Mouse (Mus musculus) intestine, embryonic 14.5 days (tissue): Measurements from ENCODE around the gene Fcgrt. TPM values are rescaled to one million over a fixed set of nuclear protein-coding genes. Genes with fewer than 3 reads are reported as not detected.
A peak's percentile ranks its signal among the peaks of the same experiment; 100 is the strongest.
"Not testable (repeated sequence)": the region's sequence is repeated elsewhere in the genome, so short reads cannot be mapped to it uniquely, and the experiment has no call there.

Experiments
- ATAC-seq: fragments of 200-750 bp; cut with Nextera tagmentation; replicated peaks from 2 replicates; pipeline ENCODE4 v1.8.0; 2017; ENCODE audit warnings: low read depth, moderate number of reproducible peaks, moderate TSS enrichment, moderate library complexity; ENCODE audit not compliant: low FRiP score, low TSS enrichment
- DNase-seq: peaks from one replicate; pipeline ENCODE4 v3.0.0-alpha.2; 2018; ENCODE audit warnings: low spot score
- H3K27ac ChIP-seq: fragments of 300-500 bp; sonication (generic); 2 replicates; pipeline ENCODE4 v1.5.1; 2014; ENCODE audit warnings: low read depth, mild to moderate bottlenecking, control low read depth
- H3K27me3 ChIP-seq: fragments of 300-500 bp; sonication (generic); replicated peaks from 2 replicates; pipeline ENCODE4 v1.6.1; 2014; ENCODE audit warnings: low read length, control low read depth; ENCODE audit not compliant: control insufficient read depth, insufficient read depth
- H3K36me3 ChIP-seq: fragments of 300-500 bp; sonication (generic); 2 replicates; pipeline ENCODE4 v1.6.1; 2014; ENCODE audit warnings: low read length, control low read depth; ENCODE audit not compliant: control insufficient read depth, insufficient read depth
- H3K4me1 ChIP-seq: fragments of 300-500 bp; sonication (generic); replicated peaks from 2 replicates; pipeline ENCODE4 v1.6.1; 2014; ENCODE audit warnings: low read length, control low read depth, mixed read lengths; ENCODE audit not compliant: control insufficient read depth, insufficient read depth
- H3K4me2 ChIP-seq: fragments of 300-500 bp; sonication (generic); 2 replicates; pipeline ENCODE4 v1.6.1; 2014; ENCODE audit warnings: low read length
- H3K4me3 ChIP-seq: fragments of 300-500 bp; sonication (generic); 2 replicates; pipeline ENCODE4 v1.5.1; 2014; ENCODE audit warnings: low read depth, low read length, control low read depth, mixed read lengths
- H3K9ac ChIP-seq: fragments of 300-500 bp; sonication (generic); 2 replicates; pipeline ENCODE4 v1.6.1; 2014; ENCODE audit warnings: mild to moderate bottlenecking, low read length
- H3K9me3 ChIP-seq: fragments of 300-500 bp; sonication (generic); 2 replicates; pipeline ENCODE4 v1.6.1; 2016; ENCODE audit warnings: low read length, control low read depth; ENCODE audit not compliant: control insufficient read depth
- WGBS: fragments of 180-500 bp; shearing (Covaris S2); extraction: QIAGEN DNeasy Blood & Tissue Kit; methylation state at CpG from one replicate; pipeline ENCODE4 v1.1.7; 2014; 5-methylcytosine and 5-hydroxymethylcytosine counted together
- polyA plus RNA-seq: library from polyadenylated mRNA; unstranded; fragments of >200 nt; fragmentation: Nextera tagmentation; extraction: Ambion mirVana; gene quantifications from 2 replicates; pipeline ENCODE4 v1.2.1, GENCODE M21; 2014

The Fcgrt gene
- polyA plus RNA-seq, 1 experiment from 2014 or later: 64.1 TPM

DNA sequence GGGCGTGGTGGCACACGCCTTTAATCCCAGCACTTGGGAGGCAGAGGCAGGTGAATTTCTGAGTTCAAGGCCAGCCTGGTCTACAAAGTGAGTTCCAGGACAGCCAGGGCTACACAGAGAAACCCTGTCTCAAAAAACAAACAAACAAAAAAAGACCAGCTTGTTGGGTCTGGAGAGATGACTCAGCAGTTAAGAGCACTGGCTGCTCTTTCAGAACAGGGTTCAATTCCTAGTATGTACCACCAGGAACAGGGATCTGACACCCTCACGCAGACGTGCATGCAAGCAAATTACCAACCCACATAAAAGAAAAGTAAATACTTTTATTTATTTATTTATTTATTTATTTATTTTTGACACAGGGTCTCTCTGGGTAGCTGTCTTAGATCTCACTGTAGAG lies 6.4 kb upstream of the Fcgrt start:
- not testable (repeated sequence) for H3K27ac ChIP-seq, DNase-seq, H3K4me2 ChIP-seq, H3K36me3 ChIP-seq, H3K9me3 ChIP-seq, H3K9ac ChIP-seq, ATAC-seq, H3K4me3 ChIP-seq, H3K4me1 ChIP-seq, H3K27me3 ChIP-seq
- 85% methylated on average over 4 of the region's 4 CpGs for WGBS

DNA sequence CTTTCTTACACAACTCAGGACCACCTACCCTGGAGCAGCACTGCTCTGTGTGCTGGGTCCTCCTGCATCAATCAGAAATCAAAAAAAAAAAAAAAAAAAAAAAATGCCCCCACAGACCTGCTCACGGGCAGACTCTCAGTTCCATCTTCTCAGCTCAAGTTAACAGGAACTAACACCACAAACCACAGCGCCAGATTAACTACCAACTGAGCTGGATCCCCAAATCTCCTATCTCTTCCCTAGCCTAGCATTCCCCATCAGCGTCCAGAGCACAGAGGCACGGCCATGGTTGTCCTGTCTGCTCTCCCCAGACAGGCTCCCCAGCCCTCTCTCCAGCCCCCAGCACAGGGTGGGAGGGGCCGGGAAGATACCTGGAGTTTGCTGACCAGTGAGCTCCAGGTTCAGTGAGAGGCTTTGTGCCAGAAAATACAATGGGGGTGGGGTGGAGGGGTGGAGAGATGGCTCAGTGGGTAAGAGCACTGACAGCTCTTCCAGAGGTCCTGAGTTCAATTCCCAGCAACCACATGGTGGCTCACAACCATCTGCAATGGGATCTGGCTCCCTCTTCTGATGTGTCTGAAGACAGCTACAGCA lies 3.5 kb upstream of the Fcgrt start:
- H3K4me2 ChIP-seq: no peak overlapping the region
- ATAC-seq (no peak), DNase-seq (no peak)
- H3K36me3 ChIP-seq: no peaks in the 10 kb centered on the region
- peaks cover 17% of the 10 kb centered on the region for H3K4me1 ChIP-seq
- H3K27me3 ChIP-seq: no peaks in the 10 kb centered on the region
- no peak overlapping the region for H3K9ac ChIP-seq
- H3K27ac ChIP-seq: no peak overlapping the region
- H3K4me3 ChIP-seq: no peak overlapping the region
- WGBS: 50% methylated on average over 5 of the region's 5 CpGs
- H3K9me3 ChIP-seq: no peaks in the 10 kb centered on the region

DNA sequence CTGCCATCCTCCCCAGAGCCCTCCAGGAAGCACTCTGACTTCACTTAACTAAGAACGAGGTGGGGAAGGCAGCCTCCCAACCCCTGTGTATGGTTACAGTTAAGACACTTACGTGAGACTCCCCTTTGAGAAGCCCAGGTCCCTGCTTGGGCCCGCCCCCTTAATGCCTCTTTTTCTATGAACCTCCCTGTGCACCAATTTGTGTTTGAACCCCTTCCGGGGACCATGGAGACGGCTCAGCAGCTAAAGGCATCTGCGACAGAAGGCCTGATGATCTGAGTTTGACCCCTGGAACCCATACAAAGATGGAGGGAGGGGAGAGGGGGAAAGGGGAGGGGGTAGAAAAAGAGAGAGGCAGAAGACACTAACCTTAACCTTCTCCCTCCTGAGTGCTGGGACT lies 2.8 kb upstream of the Fcgrt start:
- no peaks in the 10 kb centered on the region for H3K27me3 ChIP-seq
- ATAC-seq: no peak
- H3K9me3 ChIP-seq: no peaks in the 10 kb centered on the region
- no peak overlapping the region for H3K4me2 ChIP-seq
- DNase-seq: no peak
- H3K27ac ChIP-seq: no peak overlapping the region
- no peak overlapping the region for H3K4me3 ChIP-seq
- 59% methylated on average over 6 of the region's 6 CpGs for WGBS
- no peak overlapping the region for H3K9ac ChIP-seq
- H3K4me1 ChIP-seq: peaks cover 17% of the 10 kb centered on the region
- no peaks in the 10 kb centered on the region for H3K36me3 ChIP-seq

DNA sequence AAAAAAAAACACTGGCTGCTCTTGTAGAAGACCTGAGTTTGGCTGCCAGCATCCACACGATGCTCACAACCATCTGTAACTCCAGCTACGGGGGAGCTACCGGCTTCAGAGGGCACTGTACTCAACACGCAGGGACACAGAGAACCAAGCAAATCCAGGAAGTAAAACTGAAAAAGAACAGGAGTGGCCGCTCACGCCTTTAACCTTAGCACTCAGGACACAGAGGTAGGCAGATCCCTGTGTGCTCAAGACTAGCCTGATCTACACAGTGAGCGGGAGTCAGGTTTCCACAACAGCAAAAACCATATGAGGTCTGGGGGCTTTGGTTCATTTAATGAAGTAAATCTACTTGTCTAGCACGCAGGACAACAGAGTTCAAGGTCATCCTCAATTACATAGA lies 1.8 kb upstream of the Fcgrt start:
- Histone ChIP-seq H3K4me3 (no peak overlapping the region), H3K36me3 (no peaks in the 10 kb centered on the region), H3K27ac (no peak overlapping the region), H3K9ac (no peak overlapping the region), H3K27me3 (no peaks in the 10 kb centered on the region), H3K4me2 (no peak overlapping the region), H3K4me1 (peaks cover 17% of the 10 kb centered on the region), H3K9me3 (no peaks in the 10 kb centered on the region)
- ATAC-seq (no peak), DNase-seq (no peak)
- WGBS: 76% methylated on average over 8 of the region's 8 CpGs

DNA sequence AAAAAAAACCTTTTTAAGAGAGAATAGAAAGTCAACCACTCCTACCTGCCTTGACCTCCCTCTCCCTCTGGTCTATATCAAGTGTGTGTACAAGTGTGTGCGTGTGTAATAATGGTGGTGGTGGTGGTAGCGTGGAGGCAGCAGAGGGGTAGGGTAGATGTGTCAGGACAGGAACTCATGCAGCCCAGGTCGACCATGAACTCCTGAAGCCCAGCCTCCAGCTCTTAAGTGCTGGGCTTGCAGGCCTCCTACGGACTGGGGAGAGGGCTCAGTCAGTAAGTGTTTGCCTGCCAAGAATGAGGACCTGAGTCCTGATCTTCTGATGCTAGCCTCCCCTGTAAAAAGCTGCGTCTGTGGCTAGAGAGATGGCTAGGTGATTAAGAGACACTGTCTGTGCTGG lies 1.3 kb upstream of the Fcgrt start:
- H3K36me3 ChIP-seq: no peaks in the 10 kb centered on the region
- DNase-seq: no peak
- WGBS: 83% methylated on average over 5 of the region's 5 CpGs
- no peaks in the 10 kb centered on the region for H3K9me3 ChIP-seq
- H3K27ac ChIP-seq: no peak overlapping the region
- H3K9ac ChIP-seq: no peak overlapping the region
- ATAC-seq: no peak
- no peak overlapping the region for H3K4me3 ChIP-seq
- no peaks in the 10 kb centered on the region for H3K27me3 ChIP-seq
- peaks cover 17% of the 10 kb centered on the region for H3K4me1 ChIP-seq
- no peak overlapping the region for H3K4me2 ChIP-seq

DNA sequence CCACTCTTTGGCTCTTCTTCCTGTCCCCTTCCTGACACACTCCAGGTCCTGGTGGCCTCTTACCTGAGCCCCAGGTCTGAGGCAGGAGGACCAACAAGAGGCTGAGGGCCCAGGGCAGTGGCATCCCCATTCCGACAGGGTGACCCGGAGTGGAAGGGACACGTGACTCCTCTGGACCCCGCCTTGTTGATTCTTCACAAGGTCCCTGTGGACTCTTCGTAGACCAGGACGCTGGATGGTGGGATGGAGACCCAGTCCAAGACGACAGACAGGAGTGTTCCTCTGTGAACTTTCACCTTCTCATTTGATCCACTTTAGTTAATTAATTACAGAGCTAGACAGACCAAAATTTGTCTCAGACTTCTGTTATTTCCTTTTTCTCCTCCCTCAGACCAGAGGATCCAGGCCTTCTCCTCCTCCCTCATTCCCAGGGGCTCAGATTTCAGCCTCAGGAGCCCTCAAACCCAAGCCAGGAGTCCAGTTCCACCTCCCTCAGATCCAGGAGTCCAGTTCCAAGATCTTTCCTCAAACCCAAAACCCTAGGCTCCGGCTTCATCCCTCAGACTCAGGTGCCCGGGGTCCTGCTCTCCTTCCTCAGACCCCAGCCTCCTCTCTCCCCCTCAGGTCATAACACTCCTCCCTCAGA lies 588 bp downstream of the Fcgrt start:
- Histone ChIP-seq H3K36me3 (no peaks in the 10 kb centered on the region), H3K27me3 (no peaks in the 10 kb centered on the region), H3K4me3 (peak overlapping the region; percentile 40), H3K4me2 (peak overlapping the region; percentile 61), H3K9me3 (no peaks in the 10 kb centered on the region), H3K27ac (peak overlapping the region; percentile 92), H3K9ac (peak overlapping the region; percentile 59), H3K4me1 (peaks cover 17% of the 10 kb centered on the region)
- DNase-seq (no peak), ATAC-seq (no peak; the same call in 1 of the 2 replicates)
- WGBS: 51% methylated on average over 9 of the region's 9 CpGs

DNA sequence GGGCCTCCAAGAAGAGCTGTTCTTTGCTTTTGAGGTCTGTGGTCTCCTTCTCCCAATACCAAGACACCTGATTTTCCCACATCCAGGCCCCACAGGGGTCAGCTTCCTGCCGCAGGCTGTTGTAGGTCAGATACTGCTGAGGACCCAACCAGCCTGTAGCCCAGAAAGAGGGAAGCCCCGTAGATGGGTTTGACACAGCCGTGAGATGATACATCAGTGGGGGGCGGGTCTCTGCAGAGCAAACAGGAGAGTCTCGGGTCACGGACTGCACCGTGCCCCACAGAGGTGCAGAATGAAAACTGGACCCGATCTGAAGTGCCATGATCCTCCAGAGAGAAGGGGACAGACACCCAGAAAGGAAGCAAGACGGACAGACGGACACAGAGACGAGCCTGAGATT lies 1.2 kb downstream of the Fcgrt start:
- Histone ChIP-seq H3K27me3 (no peaks in the 10 kb centered on the region), H3K9ac (peak overlapping the region; percentile 59; the same call in 1 of the 2 replicates), H3K27ac (peak overlapping the region; percentile 92; the same call in 1 of the 2 replicates), H3K36me3 (0 out of 2 replicates have a peak, but pooled peaks cover under 1% of the 10 kb centered on the region), H3K4me2 (peak overlapping the region; percentile 61), H3K4me3 (peak overlapping the region; percentile 40; the same call in 1 of the 2 replicates), H3K9me3 (no peaks in the 10 kb centered on the region), H3K4me1 (peaks cover 17% of the 10 kb centered on the region)
- ATAC-seq (no peak), DNase-seq (no peak)
- WGBS: 79% methylated on average over 11 of the region's 11 CpGs

DNA sequence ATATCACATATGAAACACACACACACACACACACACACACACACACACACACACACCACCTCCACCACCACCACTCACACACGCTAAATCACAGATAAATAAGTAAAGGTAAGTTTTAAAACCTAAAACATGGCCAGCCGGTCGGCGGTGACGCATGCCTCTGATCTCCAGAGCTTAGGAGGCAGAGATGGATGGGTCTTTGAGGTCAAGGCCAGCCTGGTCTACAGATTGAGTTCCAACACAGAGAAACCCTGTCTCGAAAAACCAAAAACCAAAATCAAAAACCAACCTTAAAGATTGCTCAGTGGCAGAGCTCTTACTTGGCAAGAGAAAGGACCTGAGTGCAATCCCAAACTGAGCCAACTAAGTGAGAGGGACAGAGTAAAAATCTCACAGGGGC lies 3.6 kb downstream of the Fcgrt start:
- Histone ChIP-seq H3K4me1 (peaks cover 17% of the 10 kb centered on the region), H3K27me3 (no peaks in the 10 kb centered on the region), H3K4me2 (no peak overlapping the region), H3K27ac (no peak overlapping the region), H3K36me3 (0 out of 2 replicates have a peak, but pooled peaks cover 3% of the 10 kb centered on the region), H3K9me3 (no peaks in the 10 kb centered on the region), H3K9ac (no peak overlapping the region), H3K4me3 (no peak overlapping the region)
- no peak for ATAC-seq
- 88% methylated on average over 6 of the region's 6 CpGs for WGBS
- no peak for DNase-seq
